Mouse (Mus musculus) gastrocnemius, postnatal 14 days (tissue): ENCODE measurements around the gene Lmo4. TPM values are rescaled to one million over a fixed set of nuclear protein-coding genes. Genes with fewer than 3 reads are reported as not detected.

ENCODE experiments used
- DNase-seq: peaks from one replicate; pipeline ENCODE4 v3.0.0; 2021; ENCODE audit warnings: mixed read lengths
- intact Hi-C: fragments of 180-260 bp; cut with DNase I; formaldehyde crosslinking; loops from one replicate; pipeline ENCODE4 v1.15.1; 2025; ENCODE audit warnings: low total_unique reads
- long read RNA-seq, 2 experiments: library from polyadenylated mRNA; stranded (forward); transcript quantifications; one replicate each; pipeline ENCODE4 v2.0.0; 2021
- total RNA-seq, 2 experiments: library from RNA; stranded (reverse); gene quantifications; 2 replicates each; pipeline ENCODE4 v1.2.3; 2021

The Lmo4 gene
- 10 to 100 TPM; 16.2 to 19.6 TPM for total RNA-seq
- long read RNA-seq, experiment 1, partial matches to known transcripts, result 0 of 3 reads
- long read RNA-seq, experiment 1, other reads (novel, unspliced or antisense), result 2 of 3 reads
- long read RNA-seq, experiment 2, partial matches to known transcripts, result 1 of 6 reads
- long read RNA-seq, experiment 2, other reads (novel, unspliced or antisense), result 1 of 6 reads

DNA sequence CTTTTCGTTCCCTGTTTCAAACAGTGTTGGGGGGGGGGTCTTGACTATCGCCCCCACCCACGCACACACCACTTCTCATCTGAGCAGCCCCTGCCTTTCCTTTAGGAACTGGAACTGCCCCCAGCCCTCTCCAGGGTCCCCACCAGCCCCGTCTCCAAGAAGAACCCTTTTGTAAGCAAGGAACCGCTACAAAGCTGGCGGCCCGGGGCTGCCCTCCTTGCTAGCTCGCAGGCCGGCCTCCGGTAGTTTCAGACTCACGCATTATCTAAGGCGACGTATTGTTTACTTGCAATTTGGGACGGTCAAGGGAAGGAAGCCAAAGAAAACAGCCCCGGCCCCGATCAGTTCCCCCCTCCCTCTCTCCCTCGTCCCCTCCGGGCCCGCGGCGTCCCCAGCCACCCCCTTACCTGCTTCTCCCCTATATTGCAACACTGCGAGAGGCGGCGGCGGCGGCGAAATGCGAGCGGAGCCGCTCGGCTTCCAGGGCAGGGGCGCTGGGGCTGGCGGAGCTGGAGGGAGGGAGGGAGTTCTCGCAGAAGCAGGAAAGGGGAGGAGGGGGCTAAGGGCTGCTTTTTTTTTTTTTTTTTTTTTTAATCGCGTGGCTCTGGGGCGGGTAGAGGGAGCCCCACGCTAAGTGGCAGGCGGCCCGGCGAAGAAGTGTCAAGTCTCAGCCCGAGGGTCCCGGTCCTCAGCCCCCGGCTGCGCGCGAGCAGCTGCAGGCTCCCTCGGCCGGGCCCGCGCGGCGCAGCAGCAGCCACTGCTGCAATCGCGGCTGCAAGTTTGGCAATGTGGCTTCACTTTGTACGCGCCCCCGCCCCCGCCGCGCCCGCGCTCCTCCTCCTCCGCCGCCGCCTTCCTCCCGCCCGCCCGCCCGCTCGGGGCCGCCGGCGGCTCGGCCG lies at the start of gene Lmo4:
Gene Lmo4 (minus strand): TSS at position 808 of the 899 bp plus-strand sequence.
- DNase-seq, result peak; percentile 90
- intact Hi-C loops, result no loop called here

DNA sequence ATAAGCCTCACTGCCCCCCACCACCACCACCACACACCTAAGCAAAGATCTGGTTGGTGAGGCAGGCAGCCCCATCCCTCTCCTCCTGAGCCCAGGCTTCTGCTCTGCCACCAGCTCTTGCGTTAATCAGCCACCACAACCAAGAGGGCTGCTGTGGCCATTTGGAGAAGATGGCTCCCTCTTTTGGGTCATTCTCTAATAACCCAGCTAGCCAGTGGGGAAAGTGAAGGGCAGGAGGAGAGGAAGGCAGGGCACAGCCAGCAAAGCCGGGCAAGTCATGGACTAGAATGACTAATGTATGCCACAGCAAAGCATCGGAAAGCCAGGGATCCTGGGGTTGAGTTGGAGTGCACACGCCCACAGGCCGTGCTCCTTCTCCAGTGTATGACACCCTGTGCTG lies 49.3 kb upstream of the Lmo4 start:
- intact Hi-C loops, result no loop called here
- no peak for DNase-seq

GRCm38 (mm10) chr3:144253018-144253417 lies 48.0 kb upstream of the Lmo4 start:
- DNase-seq, result no peak
- intact Hi-C loops, result no loop called here

DNA sequence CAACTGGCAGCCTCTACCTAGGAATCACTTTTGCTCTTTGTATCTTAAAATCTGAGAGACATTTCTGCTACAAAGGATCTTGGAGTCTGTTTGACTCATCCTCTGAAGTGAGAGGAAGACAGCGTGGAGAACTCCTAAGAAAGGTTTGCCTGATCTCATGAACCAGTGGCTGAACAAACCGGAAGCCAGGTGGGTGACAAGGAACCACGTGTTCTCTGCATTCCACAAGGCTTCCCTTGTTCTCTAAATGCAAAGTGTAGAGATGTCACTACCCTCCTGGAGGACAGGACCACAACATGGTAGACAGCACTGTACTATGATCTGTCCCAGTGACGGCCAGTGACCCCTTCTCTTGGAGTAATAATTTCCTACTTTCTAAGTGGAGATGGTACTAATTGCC lies 47.1 kb upstream of the Lmo4 start:
- intact Hi-C loops, result no loop called here
- DNase-seq, result no peak

GRCm38 (mm10) chr3:144242025-144242673 lies 37.1 kb upstream of the Lmo4 start:
- intact Hi-C loops, result no loop called here
- peak; percentile 61 for DNase-seq

DNA sequence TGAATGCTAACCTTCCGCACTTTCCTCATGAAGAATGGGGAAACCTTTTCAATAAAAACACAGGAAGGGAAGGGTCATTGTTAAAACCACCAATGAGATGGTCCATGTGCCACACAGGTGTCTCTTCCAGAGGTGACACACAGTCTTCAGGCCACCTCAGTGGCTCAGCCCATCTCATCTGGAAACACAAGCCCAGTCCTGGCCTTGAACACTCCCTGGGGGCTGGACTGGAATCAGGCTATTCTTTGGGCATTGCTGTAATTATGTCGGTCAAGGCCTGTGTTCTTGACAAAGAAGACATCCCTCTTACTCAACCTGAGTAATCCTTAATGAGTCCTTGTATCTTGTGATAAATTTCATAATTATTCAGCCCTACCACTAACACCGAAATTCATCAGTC lies 36.1 kb upstream of the Lmo4 start:
- intact Hi-C loops, result no loop called here

DNA sequence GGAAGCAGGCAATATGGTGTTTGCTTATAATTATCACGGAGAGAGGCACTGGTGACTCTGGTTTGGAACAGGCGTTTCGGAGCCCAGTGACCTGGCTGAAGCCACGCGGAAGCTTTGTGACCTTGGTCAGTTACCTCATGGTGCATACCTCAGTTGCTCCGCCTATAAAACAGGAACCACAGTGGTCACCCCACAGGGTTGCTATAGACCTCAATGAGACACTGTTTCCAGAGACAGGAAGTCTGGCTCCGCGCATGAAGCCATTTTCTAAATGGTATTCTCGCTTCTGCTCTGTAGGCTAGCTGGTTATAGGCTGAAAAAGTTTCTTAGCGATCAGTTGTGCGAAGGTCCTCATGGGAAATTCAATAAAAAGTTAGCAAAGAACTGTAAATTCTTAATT lies 33.5 kb upstream of the Lmo4 start:
- intact Hi-C loops, result no loop called here
- DNase-seq, result no peak

More for the DNA sequence above, 36.1 kb upstream of the Lmo4 start:
- DNase-seq, result no peak

DNA sequence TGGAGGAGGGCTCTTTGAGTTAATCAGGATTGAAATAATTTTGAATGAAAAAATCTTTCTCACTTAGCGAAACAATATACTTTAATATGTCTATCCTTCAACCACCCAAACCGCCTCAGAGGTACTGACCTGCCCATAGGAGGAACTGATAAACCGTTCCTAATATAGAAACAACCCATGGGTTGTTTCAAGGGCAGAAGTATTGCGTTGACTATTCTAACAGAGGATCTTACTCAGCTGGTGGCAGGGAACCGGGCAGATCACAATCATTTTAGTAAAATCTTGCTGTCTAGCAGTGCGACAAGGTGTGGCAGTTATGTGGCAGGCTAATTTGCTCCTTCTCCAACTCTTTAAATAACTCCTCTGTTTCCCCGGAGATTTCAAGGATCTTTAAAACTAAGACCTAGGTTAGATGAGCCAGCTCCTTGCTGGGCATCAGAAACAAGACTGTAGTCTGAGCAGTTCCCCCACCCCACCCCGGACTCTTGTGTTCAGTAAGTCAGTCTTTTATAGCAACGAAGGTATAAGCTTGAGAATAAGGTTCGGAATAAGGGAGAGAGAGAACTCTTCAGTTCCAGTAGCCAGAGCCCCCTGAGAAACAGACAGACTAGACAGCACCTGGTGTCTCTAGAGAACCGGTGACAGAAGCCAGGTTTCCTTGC lies 27.5 kb upstream of the Lmo4 start:
- DNase-seq, result no peak
- intact Hi-C loops, result no loop called here

GRCm38 (mm10) chr3:144231931-144232330 lies 26.9 kb upstream of the Lmo4 start:
- DNase-seq, result no peak
- intact Hi-C loops, result no loop called here

GRCm38 (mm10) chr3:144231419-144231818 lies 26.4 kb upstream of the Lmo4 start:
- intact Hi-C loops, result no loop called here

GRCm38 (mm10) chr3:144230016-144230415 lies 25.0 kb upstream of the Lmo4 start:
- intact Hi-C loops, result no loop called here
- no peak for DNase-seq

More at GRCm38 (mm10) chr3:144231419-144231818, 26.4 kb upstream of the Lmo4 start:
- DNase-seq, result no peak

DNA sequence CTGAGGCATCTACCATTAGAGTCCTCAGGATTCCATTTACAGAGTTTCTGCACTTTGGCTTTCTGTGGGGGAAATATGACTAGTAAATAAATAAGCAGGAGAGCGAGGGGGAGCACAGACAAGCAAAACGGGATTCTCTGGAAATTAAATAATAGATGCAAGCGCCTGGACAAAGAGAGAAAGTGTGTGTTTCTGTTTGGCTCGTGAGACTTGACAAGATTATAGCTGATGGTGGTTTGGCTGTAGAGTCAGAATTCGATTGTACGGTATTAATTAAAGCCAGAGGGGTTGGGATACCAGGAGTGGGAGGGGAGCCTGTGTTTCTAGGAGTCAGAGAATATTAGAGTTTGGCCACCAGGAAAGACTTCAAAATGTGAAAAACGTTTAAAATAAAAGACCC lies 24.3 kb upstream of the Lmo4 start:
- DNase-seq, result no peak
- intact Hi-C loops, result no loop called here

DNA sequence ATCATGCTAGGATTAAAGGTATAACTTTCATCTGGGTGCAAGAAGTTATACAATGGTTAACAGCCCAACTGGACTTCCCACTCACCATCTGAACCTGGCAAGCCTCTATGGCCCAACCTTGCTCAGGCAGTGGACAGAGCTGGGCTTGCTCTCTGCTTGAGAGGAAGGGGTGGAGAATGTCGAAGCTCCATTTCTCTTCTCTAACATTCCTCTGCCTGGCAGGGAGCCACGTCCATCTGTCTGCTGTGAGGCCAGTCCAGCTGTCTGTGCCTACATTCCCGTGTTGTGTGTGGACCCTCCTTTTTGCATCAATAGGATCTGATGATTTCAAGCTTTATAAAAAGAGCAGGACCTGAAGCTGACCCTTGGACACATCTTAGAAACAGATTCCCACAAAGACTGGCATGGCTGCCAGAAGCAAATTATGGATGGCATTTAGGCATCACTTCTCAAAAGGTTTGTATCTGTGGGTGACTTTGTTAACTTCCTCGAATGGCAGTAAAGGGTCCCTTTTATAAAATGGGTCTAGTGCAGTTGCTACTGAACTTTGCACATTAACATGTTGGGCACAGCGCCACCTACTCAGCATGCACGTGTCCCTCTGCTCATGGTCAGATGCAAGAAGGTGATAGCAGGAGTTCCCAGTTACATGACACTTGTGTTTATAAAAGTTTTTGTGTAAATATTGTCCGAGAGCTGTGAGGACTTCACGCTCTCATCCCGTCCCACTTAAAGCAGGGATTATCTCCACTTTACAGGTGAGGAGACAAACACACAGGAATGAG lies 20.6 kb upstream of the Lmo4 start:
- DNase-seq, result peak; percentile 20
- intact Hi-C loops, result no loop called here

DNA sequence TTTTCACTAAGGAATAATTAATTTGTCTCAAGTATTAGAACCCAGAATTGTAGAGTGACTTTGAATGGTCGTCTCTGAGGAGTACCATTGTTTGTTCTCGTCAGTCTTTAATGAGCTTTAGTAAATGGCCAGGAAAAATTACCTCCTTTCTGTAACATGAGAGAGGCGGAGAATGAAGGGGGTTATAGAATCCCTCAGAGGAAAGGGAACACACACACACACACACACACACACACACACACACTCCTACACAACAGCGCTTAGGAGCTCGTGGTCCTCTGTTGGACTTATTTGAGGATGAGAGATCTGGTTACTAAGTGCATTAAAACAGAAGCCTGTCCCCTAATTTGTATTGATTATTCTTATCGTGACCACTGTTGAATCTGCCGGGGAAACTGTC lies 19.6 kb upstream of the Lmo4 start:
- intact Hi-C loops, result no loop called here
- no peak for DNase-seq

DNA sequence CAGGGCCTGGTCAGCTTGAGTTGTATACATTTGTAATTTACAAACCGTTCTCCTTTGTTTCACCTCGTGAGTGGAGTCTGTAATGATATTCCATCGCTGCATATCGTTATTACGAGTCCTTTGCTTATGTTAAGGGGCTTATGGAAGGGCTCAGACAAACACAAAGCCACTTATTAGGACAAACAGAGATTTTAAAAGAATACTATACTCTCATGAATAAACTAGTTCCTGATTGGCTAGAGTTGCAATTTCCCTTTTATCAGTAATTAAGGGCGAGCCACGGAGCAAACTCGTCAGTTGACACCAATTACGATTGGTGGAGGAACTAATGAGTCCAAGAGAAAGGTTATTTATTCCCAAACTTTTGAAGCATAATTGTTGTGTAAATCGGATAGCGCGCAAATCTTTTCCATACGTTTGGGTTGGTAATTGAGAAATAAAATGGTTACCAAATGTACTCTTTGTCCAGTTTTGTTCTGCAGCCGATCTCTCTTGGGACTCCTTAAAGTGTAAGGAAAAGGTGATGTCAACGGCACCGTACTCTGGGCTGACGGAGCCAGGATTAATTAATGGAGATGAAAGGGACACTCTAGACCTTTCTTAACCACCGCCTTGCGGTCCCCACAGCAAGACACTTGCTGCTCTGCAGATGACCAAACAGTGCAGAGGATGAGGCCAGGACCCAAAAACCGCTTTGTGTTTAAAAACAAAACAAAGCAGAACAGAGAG lies 18.5 kb upstream of the Lmo4 start:
- no peak for DNase-seq
- intact Hi-C loops, result no loop called here

GRCm38 (mm10) chr3:144222381-144222780 lies 17.4 kb upstream of the Lmo4 start:
- intact Hi-C loops, result no loop called here

DNA sequence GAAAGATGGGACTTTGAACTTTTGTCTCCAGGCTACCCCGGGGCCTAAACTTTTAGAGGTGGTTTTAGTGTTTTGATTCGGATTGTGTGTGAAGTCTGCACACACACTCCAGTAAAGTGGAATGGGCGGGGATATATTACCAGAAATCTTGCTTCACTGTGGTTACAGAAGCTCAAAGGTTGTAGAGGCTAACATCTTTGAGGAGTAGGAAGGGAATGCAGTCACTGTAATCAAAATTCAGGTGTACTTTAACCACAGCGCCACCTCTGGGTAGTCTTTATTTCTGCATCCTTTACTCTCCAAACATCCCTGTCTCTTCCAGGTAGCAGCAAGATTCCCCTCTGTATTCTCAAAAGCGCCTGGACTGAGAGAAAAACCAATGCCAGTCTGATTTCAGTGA lies 2.5 kb upstream of the Lmo4 start:
- no peak for DNase-seq
- intact Hi-C loops, result no loop called here

More at GRCm38 (mm10) chr3:144222381-144222780, 17.4 kb upstream of the Lmo4 start:
- no peak for DNase-seq

DNA sequence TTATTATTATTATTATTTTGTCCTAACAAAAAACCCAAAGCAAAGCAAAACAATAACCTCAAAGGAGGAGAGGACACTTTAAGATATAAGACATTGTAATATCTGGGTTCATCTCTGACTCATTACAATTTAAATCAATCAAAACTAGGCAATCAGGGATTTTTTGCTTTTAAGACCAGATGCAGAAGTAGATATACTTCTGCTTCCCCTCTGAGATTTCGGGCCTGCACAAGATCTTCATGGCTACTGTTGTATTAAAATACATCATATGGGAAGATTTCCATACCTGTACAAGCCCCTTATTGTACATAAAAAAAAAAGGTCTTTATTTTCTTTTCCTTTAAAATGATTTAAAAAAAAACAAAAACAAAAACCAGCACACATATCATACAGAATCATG lies 1.9 kb upstream of the Lmo4 start:
- DNase-seq, result no peak
- intact Hi-C loops, result no loop called here

DNA sequence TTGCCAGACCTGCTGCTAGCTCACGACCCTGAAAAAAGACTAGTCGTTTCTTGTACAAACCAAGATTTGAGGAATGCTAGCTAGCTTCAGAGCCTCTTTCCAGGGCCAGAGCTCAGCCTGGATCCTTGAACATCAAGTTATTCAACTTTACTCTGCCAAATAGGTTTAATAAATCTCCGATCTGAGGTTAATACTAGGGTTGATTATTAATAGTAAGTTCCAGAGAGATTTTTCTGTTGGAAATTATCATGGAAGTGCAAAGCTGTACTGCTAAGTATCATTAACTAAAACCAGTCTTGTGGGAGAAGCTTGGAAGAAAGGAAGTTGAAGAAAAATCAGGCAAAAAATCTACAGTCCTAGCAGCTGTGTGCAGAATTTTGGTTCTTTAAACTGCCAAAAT lies 1.2 kb upstream of the Lmo4 start:
- intact Hi-C loops, result no loop called here
- no peak for DNase-seq
